Mouse (Mus musculus): Measurements from ENCODE around the gene Pnrc2. TPM values are rescaled to one million over a fixed set of nuclear protein-coding genes. Genes with fewer than 3 reads are reported as not detected.

Gene Pnrc2
- total and polyA plus RNA-seq, 3 experiments, result 48.0 to 76.3 (median 49.8) TPM

- Histone ChIP-seq H3K27ac (ENCODE audit: control insufficient read depth, low read depth, low read length) (peak overlapping the region; percentile 7; the same call in 1 of the 2 replicates), H3K36me3 (ENCODE audit: control insufficient read depth in 1 of 2, insufficient read depth in 2 of 2, low read length in 2 of 2) (peaks cover 0 to 24% of the 10 kb centered on the region in 2 experiments; a peak in 2 of 4 replicates), H3K4me3 (ENCODE audit: control insufficient read depth in 1 of 2, insufficient read depth in 1 of 2, low read depth in 2 of 2, low read length in 2 of 2) (peak overlapping the region; percentile 17 to 27), H3K4me1 (ENCODE audit: control insufficient read depth in 1 of 2, insufficient read depth in 2 of 2, low read length in 2 of 2) (peaks cover 11 to 32% of the 10 kb centered on the region in 2 experiments), H3K79me2 (ENCODE audit: control insufficient read depth, insufficient read depth, low read length, poor library complexity) (no peaks in the 10 kb centered on the region; the same call in 1 of the 2 replicates), H3K27me3 (ENCODE audit: control insufficient read depth in 1 of 2, insufficient read depth in 2 of 2, low read length in 2 of 2) (no peaks in the 10 kb centered on the region), H3K9me3 (replicated peaks; ENCODE audit: insufficient read depth, low read length) (no peaks in the 10 kb centered on the region), H3K9ac (ENCODE audit: control insufficient read depth, low read depth, low read length, poor library complexity, severe bottlenecking) (no peak overlapping the region; the same call in 1 of the 2 replicates)
- peak; percentile 36 for DNase-seq (ENCODE audit: low read depth, low spot score)
- TF ChIP-seq ETS1 (IDR thresholded peaks at IDR 0.05; ENCODE audit: low read depth, low read length) (0 out of 2 replicates have a peak, but pooled peaks have one; percentile 30), MXI1 (IDR thresholded peaks at IDR 0.05; ENCODE audit: low read depth, low read length) (no peak), RAD21 (IDR thresholded peaks at IDR 0.05; ENCODE audit: low read depth, low read length) (no peak), CHD2 (IDR thresholded peaks at IDR 0.05; ENCODE audit: low read length) (no peak)
These were observed 23.1 kb downstream of the Pnrc2 start for GRCm38 (mm10) chr4:135850411-135851095.

DNA sequence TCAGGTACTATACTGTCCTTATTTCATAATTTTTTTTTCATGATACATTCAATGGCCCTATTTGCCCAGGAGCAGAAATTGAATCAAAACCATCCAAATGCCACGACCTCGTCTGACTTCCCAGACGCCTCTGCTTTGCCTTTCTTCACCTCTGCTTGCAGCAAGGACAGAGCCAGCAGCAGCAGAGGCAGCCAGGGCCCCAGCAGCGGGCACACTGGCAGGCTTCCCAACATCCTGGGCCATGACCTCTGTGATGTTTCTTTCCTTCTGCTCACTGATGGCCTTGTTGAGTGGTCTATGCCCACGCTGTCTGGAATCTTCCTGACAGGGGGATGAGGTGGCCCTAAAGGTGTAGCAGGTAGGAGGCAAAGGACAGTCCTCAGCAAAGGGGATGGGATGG lies 26.1 kb downstream of the Pnrc2 start:
- Histone ChIP-seq H3K4me3 (ENCODE audit: control insufficient read depth in 1 of 2, insufficient read depth in 1 of 2, low read depth in 2 of 2, low read length in 2 of 2) (no peak overlapping the region), H3K4me1 (ENCODE audit: control insufficient read depth in 1 of 2, insufficient read depth in 2 of 2, low read length in 2 of 2) (peaks cover 11 to 27% of the 10 kb centered on the region in 2 experiments), H3K9me3 (replicated peaks; ENCODE audit: insufficient read depth, low read length) (no peaks in the 10 kb centered on the region), H3K79me2 (ENCODE audit: control insufficient read depth, insufficient read depth, low read length, poor library complexity) (no peaks in the 10 kb centered on the region), H3K36me3 (ENCODE audit: control insufficient read depth in 1 of 2, insufficient read depth in 2 of 2, low read length in 2 of 2) (peaks cover 0 to 18% of the 10 kb centered on the region in 2 experiments; a peak in 2 of 4 replicates), H3K9ac (ENCODE audit: control insufficient read depth, low read depth, low read length, poor library complexity, severe bottlenecking) (no peak overlapping the region), H3K27me3 (ENCODE audit: control insufficient read depth in 1 of 2, insufficient read depth in 2 of 2, low read length in 2 of 2) (no peaks in the 10 kb centered on the region), H3K27ac (ENCODE audit: control insufficient read depth, low read depth, low read length) (no peak overlapping the region)
- no peak for TF ChIP-seq CTCF (IDR thresholded peaks at IDR 0.05 in 2 of 3, conservative IDR thresholded peaks at IDR 0.05 in 1 of 3; ENCODE audit: control insufficient read depth in 1 of 3, insufficient read depth in 1 of 3, low read depth in 2 of 3, low read length in 3 of 3, poor library complexity in 1 of 3, severe bottlenecking in 1 of 3)
- TF ChIP-seq MYB (IDR thresholded peaks at IDR 0.05; ENCODE audit: low read depth, low read length), result no peak
- no peak for TF ChIP-seq SIN3A (IDR thresholded peaks at IDR 0.05; ENCODE audit: low read length)
- DNase-seq (ENCODE audit: low read depth, low spot score), result no peak

- TF ChIP-seq GABPA (IDR thresholded peaks at IDR 0.05; ENCODE audit: low read depth, low read length) (no peak), MXI1 (IDR thresholded peaks at IDR 0.05; ENCODE audit: low read depth, low read length) (no peak), KAT2A (conservative IDR thresholded peaks at IDR 0.05; ENCODE audit: low read depth, low read length) (no peak), MYC (IDR thresholded peaks at IDR 0.05; ENCODE audit: low read depth, low read length) (no peak)
- Histone ChIP-seq H3K27ac (ENCODE audit: control insufficient read depth, low read depth, low read length) (no peak overlapping the region), H3K79me2 (ENCODE audit: control insufficient read depth, insufficient read depth, low read length, poor library complexity) (no peaks in the 10 kb centered on the region), H3K4me1 (ENCODE audit: control insufficient read depth in 1 of 2, insufficient read depth in 2 of 2, low read length in 2 of 2) (peaks cover 0 to 3% of the 10 kb centered on the region in 2 experiments; a peak in 2 of 4 replicates), H3K27me3 (ENCODE audit: control insufficient read depth in 1 of 2, insufficient read depth in 2 of 2, low read length in 2 of 2) (no peaks in the 10 kb centered on the region; a peak in 1 of 4 replicates), H3K36me3 (ENCODE audit: control insufficient read depth in 1 of 2, insufficient read depth in 2 of 2, low read length in 2 of 2) (peaks cover 0 to 2% of the 10 kb centered on the region in 2 experiments; a peak in 2 of 4 replicates), H3K9me3 (replicated peaks; ENCODE audit: insufficient read depth, low read length) (no peaks in the 10 kb centered on the region), H3K9ac (ENCODE audit: control insufficient read depth, low read depth, low read length, poor library complexity, severe bottlenecking) (no peak overlapping the region), H3K4me3 (ENCODE audit: control insufficient read depth in 1 of 2, insufficient read depth in 1 of 2, low read depth in 2 of 2, low read length in 2 of 2) (no peak overlapping the region)
- peak; percentile 34 for DNase-seq (ENCODE audit: low read depth, low spot score)
These were observed 29.2 kb downstream of the Pnrc2 start for GRCm38 (mm10) chr4:135844400-135844799.

Measured in MEL (cell line).